Mouse (Mus musculus) ES-Bruce4 (cell line): ENCODE data around the gene Kif21a.

Experiments used
- CTCF ChIP-seq: IDR thresholded peaks from one replicate; pipeline ENCODE4 v1.8.1; 2011; ENCODE audit warnings: low read depth, low read length
- POLR2A ChIP-seq: IDR thresholded peaks from one replicate; pipeline ENCODE4 v1.8.1; 2011; ENCODE audit warnings: low read length; ENCODE audit not compliant: insufficient read depth

- TF ChIP-seq CTCF (no peak), POLR2A (no peak)
These were observed 88.8 kb downstream of the Kif21a start for GRCm38 (mm10) chr15:90960831-90961554.
